Mouse (Mus musculus) hematopoietic stem cell, adult 5-6 weeks (primary cell): ENCODE measurements around the gene Ttc28. TPM values are rescaled to one million over a fixed set of nuclear protein-coding genes. Genes with fewer than 3 reads are reported as not detected.
"Not testable (repeated sequence)": the region's sequence is repeated elsewhere in the genome, so short reads cannot be mapped to it uniquely, and the experiment has no call there.

Experiments used
- ATAC-seq, 2 experiments: fragments of 125-278 bp in 1 of 2; replicated peaks in 1 of 2; 2 replicates each; pipeline ENCODE4 v1.8.0; 2016 to 2017; ENCODE audit warnings: inconsistent platforms in 2 of 2, mild to moderate bottlenecking in 2 of 2, moderate number of reproducible peaks in 2 of 2, low read depth in 1 of 2, moderate TSS enrichment in 1 of 2; ENCODE audit not compliant: low FRiP score in 2 of 2, poor library complexity in 2 of 2, severe bottlenecking in 2 of 2, insufficient read depth in 1 of 2, low TSS enrichment in 1 of 2
- total RNA-seq: library from RNA; stranded (forward); fragments of 172-1452, 232-1000 nt; gene quantifications from 2 replicates; pipeline ENCODE4 v1.2.3, GENCODE M21; 2017

Ttc28 gene
- total RNA-seq, 1 experiment from 2014 or later = 2.3 TPM

- no peak for ATAC-seq
These were observed 4.3 kb upstream of the Ttc28 start for GRCm38 (mm10) chr5:110875286-110875685.

GRCm38 (mm10) chr5:110877666-110878505 lies 1.7 kb upstream of the Ttc28 start:
- no peak for ATAC-seq

GRCm38 (mm10) chr5:110878526-110878925 lies 1.1 kb upstream of the Ttc28 start:
- ATAC-seq = not testable (repeated sequence)

GRCm38 (mm10) chr5:110879042-110879441 lies 561 bp upstream of the Ttc28 start:
- no peak for ATAC-seq

- no peak for ATAC-seq
These were observed 9.0 kb downstream of the Ttc28 start for GRCm38 (mm10) chr5:110888596-110888995.

GRCm38 (mm10) chr5:110889945-110890344 lies 10.3 kb downstream of the Ttc28 start:
- no peak for ATAC-seq

GRCm38 (mm10) chr5:110890561-110890960 lies 11.0 kb downstream of the Ttc28 start:
- no peak for ATAC-seq

GRCm38 (mm10) chr5:110897114-110897788 lies 17.6 kb downstream of the Ttc28 start:
- ATAC-seq = no peak

GRCm38 (mm10) chr5:110898169-110898568 lies 18.6 kb downstream of the Ttc28 start:
- no peak for ATAC-seq

- no peak for ATAC-seq
These were observed 19.2 kb downstream of the Ttc28 start for GRCm38 (mm10) chr5:110898785-110899184.

- no peak for ATAC-seq
These were observed 20.7 kb downstream of the Ttc28 start for GRCm38 (mm10) chr5:110900331-110900730.

GRCm38 (mm10) chr5:110906708-110907107 lies 27.1 kb downstream of the Ttc28 start:
- no peak for ATAC-seq

GRCm38 (mm10) chr5:110908879-110909278 lies 29.3 kb downstream of the Ttc28 start:
- ATAC-seq = no peak

GRCm38 (mm10) chr5:110909955-110910589 lies 30.5 kb downstream of the Ttc28 start:
- ATAC-seq = no peak

- ATAC-seq = no peak
These were observed 35.3 kb downstream of the Ttc28 start for GRCm38 (mm10) chr5:110914859-110915258.

- no peak for ATAC-seq
These were observed 36.6 kb downstream of the Ttc28 start for GRCm38 (mm10) chr5:110916241-110916640.

GRCm38 (mm10) chr5:110919541-110919940 lies 39.9 kb downstream of the Ttc28 start:
- ATAC-seq = no peak

- ATAC-seq = no peak
These were observed 43.7 kb downstream of the Ttc28 start for GRCm38 (mm10) chr5:110923336-110923735.
